Mouse (Mus musculus) left cerebral cortex, adult 9 months (tissue): ENCODE results near the gene Rnf166.
A peak's percentile ranks its signal among the peaks of the same experiment; 100 is the strongest.

Experiments
- DNase-seq, 2 experiments: peaks; one replicate each; pipeline ENCODE4 v3.0.0; 2022; ENCODE audit warnings: low spot score in 2 of 2

The Rnf166 gene

GRCm38 (mm10) chr8:122469407-122469806 is 6.5 kb downstream of the Rnf166 start:
- DNase-seq, result no peak

GRCm38 (mm10) chr8:122467816-122468215 is 8.0 kb downstream of the Rnf166 start:
- DNase-seq, result no peak

- no peak for DNase-seq
Observed at GRCm38 (mm10) chr8:122464985-122465384, 10.9 kb downstream of the Rnf166 start.

- DNase-seq, result no peak
Observed at GRCm38 (mm10) chr8:122463651-122464640, 11.9 kb downstream of the Rnf166 start.

- DNase-seq, result no peak
Observed at GRCm38 (mm10) chr8:122462510-122462909, 13.4 kb downstream of the Rnf166 start.

GRCm38 (mm10) chr8:122461473-122462148 is 14.3 kb downstream of the Rnf166 start:
- DNase-seq, result peak; percentile 79 to 84

GRCm38 (mm10) chr8:122460524-122461472 is 15.1 kb downstream of the Rnf166 start, which contains the start of gene Snai3:
Snai3 (minus strand) TSS chr8:122460733.
- DNase-seq, result no peak

- DNase-seq, result no peak
Observed at GRCm38 (mm10) chr8:122459990-122460389, 15.9 kb downstream of the Rnf166 start.

GRCm38 (mm10) chr8:122459218-122459900 is 16.5 kb downstream of the Rnf166 start:
- DNase-seq, result no peak

- DNase-seq, result no peak
Observed at GRCm38 (mm10) chr8:122457171-122457570, 18.7 kb downstream of the Rnf166 start.

GRCm38 (mm10) chr8:122454409-122454808 is 21.5 kb downstream of the Rnf166 start:
- no peak for DNase-seq

GRCm38 (mm10) chr8:122452154-122452553 is 23.7 kb downstream of the Rnf166 start:
- DNase-seq, result no peak

- no peak for DNase-seq
Observed at GRCm38 (mm10) chr8:122451161-122451703, 24.6 kb downstream of the Rnf166 start.

- no peak for DNase-seq
Observed at GRCm38 (mm10) chr8:122445203-122445602, 30.7 kb downstream of the Rnf166 start.

GRCm38 (mm10) chr8:122444058-122444748 is 31.7 kb downstream of the Rnf166 start:
- peak; percentile 58 to 86 for DNase-seq

GRCm38 (mm10) chr8:122443262-122444006 is 32.4 kb downstream of the Rnf166 start, which contains the start of gene Mvd:
Mvd (minus strand) TSS chr8:122443422.
- DNase-seq, result peak; percentile 99

GRCm38 (mm10) chr8:122442781-122443180 is 33.1 kb downstream of the Rnf166 start:
- DNase-seq, result no peak

GRCm38 (mm10) chr8:122442356-122442755 is 33.5 kb downstream of the Rnf166 start:
- DNase-seq, result no peak

GRCm38 (mm10) chr8:122441326-122441725 is 34.5 kb downstream of the Rnf166 start:
- no peak for DNase-seq
